Mouse (Mus musculus) ES-CJ7 (cell line): ENCODE data around the gene Cox15.

Experiments
- DNase-seq: peaks from one replicate; pipeline ENCODE4 v3.0.0; 2011; ENCODE audit warnings: low read depth, low spot score

Cox15 gene

DNA sequence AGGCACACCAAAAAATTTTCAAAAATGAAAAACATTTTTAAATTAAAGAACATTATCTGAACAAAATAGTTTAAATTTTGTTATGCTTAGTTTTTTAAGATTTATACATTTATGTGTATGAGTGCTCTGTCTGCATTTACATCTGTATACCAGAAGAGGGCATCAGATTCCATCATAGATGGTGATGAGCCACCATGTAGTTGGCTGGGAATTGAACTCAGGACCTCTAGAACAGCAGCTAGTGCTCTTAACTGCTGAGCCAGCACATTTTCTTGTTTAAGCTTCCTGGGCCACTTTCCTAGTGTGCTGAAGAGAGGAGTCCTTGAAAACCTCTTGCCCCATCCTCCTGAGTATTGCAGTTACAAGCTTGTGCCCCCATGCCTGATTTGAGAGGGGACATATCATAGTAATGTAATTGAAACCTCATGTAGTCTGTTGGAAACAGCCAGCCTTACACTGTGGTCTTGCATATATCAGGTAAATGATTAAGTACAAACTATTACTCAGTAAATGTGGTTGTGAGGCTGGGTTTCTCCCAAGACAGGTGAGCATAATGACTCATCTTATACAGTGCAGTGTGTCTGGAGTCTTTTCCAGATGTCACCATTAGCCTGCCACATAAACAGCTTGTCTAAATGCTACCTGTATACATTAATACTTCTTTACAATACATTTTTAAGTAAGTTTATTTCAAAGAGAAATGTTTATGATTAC, 8.9 kb upstream of the Cox15 start:
- DNase-seq: peak; percentile 26

DNA sequence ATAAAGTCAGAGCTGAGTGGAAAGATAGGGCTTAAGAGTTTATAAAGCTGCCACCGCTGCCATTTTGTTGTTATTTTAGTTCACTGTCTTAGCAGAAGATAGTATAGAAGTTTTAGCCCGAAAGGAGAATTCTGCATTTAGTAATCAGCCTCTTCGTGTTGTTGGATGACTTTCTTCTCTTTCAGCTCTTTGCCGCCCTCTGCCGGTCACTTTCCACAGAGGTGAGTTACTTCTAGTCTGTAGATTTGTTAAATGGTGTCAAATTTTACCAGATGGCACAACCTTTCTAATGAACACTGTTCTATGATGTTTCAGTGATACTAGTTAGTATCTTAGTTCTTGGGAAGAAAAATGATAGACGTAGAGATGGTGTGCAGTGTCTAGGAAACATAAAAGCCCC, 7.7 kb upstream of the Cox15 start:
- peak; percentile 77 for DNase-seq

DNA sequence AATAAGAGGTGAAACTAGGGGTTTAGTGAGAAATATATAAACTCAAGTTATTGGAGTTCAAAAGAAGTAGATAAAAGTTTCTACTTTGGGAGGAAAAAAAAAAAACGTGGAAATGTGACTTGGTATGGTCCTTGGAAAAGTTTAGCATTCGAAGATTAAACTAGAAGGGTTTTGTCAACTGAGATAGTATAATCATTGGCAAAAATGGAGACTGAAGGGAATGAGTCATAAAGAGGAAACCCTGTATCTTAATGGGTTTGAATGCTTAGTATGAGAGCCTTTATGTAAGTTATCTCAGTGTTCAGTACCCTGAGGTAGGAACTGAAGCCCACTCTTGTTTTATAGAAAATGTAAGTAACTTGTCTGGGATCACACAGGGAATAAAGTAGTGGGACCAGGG, 2.1 kb upstream of the Cox15 start:
- no peak for DNase-seq

DNA sequence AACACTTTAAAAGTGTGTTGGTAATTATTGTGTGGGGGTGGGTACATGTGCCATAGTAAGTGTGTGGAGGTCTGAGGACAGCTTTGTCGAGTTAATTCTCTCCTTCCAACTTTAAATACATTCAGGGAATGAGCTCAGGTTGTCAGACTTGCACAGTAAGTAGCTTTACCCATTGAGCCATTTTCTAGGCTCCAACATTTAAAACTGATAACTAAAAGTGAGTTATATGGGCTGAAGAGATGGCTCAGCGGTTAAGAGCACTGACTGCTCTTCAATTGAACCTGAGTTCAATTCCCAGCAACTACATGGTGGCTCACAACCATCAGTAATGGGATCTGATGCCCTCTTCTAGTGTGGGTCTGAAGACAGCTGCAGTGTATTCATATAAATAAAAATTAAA, 1.4 kb upstream of the Cox15 start:
- DNase-seq: no peak

DNA sequence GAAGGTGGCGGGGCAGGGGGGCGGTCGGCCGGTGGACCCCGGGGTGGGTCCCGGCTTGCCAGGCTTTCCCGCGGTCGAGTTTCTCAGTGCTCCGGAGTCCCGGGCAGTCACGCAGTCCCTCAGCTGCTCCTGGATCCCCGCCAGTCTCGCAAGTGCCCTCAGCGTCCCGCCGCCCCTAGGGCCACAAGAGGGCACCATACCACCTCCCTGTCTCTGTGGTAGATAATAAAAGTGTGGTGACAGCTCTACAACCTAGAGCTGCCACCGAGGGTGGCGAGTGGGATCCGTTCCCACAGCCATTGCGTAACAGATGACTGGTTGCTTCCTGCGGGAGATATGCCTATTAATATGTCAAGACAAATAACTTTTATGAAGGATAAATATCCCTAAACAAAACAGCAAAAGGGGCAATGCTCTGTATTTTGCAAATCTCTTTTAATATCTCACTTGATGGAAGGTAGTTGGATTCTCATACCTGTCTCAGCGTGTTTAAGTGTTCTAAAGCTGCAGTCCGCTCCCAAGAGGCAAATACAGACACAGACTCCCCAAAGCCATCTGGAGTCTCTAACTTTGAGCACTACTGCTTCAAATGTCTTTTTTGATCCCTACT, 531 bp upstream of the Cox15 start:
- peak; percentile 88 for DNase-seq

DNA sequence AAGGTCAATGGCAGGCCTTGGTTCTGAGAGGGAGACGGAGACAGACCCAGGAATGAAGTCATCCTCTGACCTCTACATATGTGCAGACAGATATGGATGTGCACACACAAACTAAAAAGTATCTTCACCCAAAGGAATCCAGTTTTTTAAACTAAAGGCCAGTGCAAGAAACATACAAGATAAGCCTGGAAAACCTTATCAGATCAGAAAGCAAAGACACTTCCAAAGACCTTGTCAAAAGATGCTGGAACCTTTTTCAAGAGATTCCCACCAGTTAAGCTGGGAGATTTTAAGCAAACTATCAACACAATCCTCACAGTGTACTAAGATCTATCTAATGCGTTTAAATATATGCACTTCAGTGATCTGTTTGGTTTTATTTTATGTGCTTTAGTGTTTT, 2.8 kb downstream of the Cox15 start:
- no peak for DNase-seq

DNA sequence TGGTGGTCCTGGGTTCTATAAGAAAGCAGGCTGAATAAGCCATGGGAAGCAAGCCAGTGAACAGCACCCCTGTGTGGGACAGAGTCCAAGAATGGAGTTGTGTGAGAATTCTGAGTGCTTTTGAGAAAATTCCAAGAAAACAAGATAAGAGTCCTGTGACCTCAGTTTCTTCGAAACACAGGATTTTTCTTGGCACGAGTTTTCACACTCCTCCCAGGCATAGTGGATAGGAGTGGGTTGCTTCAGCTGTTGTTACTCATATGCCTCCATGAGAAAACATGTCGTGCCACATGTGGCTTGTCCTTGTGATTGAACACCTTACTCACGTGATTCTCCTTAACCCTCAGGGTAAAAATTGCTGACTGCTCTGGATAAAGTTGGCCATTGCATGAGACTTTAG, 4.9 kb downstream of the Cox15 start:
- DNase-seq: no peak

DNA sequence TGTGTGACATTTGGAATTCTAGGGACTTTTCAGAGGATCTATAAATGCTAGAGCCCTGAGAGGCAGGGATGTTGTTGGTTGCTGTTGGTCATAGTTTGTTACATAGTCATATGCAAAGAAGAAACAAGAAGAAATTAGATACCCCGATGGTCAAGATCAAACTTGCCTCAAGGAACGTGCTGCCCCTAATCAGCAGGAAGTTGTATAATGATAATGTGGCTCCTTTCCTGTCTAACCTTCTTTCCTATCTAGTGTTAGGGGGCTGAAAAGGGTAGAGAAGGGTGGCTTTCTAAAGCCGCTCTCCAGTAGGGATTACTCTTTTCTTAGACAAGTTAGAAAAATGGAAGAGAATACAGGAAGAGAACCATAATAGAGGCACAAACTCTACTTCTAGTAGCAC, 7.1 kb downstream of the Cox15 start:
- DNase-seq: no peak

DNA sequence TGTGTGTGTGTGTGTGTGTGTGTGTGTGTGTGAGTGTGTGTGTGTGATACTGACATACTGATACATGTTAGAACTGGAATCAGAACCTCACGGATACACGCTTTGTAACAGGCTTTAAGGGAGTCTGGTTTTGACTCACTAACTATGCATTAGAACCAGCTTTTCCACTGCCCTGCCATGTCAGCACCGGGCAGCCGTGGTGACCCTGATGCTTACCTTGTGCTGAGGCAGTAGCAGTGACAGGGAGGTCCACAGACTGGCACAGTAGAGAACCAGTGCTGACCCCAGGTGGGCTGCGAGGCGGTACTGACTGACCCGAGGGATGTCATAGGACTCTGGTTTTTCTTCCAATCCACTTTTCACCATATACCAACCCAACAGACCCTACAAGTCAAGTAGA, 9.4 kb downstream of the Cox15 start:
- DNase-seq: no peak

DNA sequence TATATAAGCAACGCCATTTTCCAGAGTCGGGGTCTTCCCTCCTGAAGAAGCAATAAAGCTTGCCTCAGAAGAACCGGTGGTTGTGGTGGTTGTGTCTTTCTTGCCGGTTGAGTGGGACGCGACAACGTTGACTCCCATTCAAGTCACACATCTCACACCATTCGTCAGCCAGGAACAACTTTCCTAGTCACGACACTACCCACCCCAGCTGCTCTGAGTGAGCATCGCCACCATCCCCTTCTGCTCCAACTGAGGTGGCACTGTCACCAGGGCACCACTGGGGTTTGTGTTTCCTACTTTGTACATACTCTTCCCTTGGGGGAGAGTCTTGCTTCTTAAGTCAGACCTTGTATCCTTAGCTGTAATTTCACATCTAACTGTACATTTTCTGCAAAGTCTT, 14.4 kb downstream of the Cox15 start:
- DNase-seq: no peak

DNA sequence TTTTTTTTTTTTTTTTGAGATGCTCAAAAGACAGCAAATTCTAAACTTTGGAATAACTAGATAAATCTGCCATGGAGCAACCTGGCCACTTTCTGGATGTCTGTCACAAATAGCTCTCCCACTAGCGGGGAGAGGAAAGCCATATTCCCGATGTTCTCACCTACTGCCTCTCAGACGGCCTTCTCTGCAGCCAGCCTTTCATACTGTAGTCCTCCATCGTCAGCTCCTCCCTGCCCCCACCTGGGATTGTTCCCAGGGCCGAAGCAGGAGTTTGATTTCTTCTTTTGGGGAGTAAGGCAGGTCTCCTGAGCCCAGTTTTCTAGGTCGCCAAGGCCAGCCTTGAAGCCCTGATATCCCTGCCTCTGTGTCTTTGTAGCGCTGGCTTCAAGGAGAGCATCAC, 21.6 kb downstream of the Cox15 start:
- DNase-seq: no peak

DNA sequence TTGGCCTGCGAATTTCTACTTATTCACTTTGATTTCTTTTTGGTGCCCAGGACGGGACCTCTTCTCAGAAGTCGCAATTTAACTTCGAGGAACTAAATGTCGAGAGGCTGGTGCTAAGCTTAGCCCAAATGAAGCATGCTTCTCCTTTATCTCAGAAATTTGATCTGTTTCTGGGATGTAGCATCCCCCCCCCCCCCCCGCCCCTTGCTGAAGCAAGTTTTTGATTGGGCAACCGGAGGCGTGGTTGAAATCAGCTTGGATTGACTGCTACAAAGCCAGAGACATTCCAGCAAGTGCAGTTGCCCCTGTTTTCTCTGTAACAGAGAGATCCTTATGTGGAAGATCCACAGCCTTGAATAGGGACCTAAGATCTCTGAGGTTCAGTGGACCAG, 22.8 kb downstream of the Cox15 start:
- DNase-seq: no peak

DNA sequence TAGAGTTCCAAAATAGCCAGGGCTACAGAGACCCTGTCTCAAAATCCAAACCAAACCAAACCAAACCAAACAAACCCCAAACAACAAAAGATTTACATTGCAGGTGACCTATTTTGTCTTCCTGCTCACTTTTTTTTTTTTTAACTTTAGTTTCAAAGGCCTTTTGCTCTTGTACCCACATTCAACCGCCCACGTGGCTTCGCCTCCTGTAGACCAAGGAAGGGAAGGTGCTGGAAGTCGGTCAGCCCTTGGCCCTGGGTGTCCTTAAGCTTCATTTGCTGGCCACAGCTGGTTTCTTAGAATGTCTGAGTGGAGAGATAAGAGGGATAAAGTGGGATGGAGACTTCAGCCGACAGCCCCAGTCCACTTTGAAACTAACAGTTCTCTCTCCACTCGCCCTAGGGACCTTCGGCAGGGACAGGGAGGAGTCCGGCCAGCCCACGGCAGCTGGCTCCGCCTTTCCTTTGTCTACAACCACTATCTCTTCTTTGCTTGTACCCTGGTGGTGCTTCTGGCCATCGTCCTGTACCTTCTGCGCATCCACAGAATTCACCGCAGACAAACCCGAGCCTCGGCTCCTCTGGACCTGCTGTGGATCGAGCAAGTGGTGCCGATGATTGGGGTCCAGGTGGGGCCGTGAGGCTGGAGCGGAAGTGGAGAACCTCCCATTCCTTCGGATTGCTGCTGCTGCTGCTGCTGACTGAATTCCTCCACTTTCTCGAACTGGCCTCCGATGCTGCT, 23.3 kb downstream of the Cox15 start:
- DNase-seq: peak; percentile 28

DNA sequence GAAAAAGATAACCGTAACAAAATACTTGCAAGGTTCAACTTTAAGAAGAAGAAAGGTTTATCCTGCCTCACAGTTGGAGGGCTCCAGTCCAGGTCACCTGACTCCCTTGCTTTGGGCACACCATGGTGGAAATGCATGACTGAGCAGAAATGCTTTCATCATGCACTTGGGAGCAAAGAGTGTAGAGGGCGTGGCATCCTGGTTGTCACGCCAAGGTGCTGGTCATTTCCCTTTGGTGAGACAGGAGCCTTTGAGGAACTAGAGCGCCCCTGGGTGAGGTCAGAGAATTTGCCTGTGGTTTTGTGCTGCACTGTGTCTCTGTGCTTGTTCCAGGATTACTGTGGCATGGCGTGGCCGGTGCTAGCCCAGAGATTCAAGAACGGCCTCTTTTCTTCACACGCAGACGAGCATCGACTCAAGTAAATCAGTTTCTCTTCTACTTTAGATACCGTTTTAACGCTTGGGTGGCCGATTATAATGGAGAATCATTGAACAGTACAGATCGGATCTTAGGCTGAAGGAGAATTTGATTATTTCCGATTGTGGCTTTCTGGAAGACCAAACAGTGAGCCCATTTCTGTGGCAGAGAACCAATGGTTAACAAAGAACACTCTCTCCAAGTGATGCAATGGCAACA, 26.2 kb downstream of the Cox15 start:
- no peak for DNase-seq

DNA sequence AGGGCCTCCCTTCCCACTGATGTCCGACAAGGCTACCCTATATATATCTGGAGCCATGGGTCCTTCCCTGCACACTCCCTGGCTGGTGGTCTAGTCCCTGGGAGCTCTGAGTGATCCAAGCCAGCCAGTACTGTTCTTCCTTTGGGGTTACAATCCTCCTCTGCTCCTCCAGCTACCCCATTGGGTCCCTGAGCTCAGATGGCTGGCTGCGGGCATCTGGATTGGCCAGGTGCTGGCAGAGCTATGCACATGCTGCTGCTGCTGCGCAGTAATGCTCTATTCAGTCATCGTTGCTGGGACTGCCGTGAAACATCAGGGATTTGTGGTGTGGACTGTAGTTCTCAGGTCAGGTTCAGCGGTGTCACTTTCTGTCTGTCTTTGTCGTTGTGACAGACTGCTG, 28.0 kb downstream of the Cox15 start:
- DNase-seq: no peak

DNA sequence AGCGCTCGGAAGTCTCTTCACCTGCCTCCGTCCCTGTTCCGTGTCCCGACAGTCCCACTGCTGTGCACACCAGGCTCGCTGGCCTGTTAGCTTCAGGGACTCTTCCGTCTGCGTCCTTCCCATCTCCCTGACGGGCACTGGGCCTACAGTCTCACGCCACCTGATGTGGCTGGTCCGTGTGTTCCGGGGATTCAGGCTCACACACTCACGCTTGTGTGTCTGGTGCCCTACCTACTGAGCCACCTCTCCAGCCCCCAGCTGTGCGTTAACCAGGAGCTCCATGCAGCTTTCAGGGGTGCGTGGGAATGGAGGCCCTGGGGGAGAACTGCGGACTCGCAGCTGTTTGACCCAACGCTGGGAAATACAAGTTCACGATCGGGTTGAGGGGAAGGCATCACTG, 28.6 kb downstream of the Cox15 start:
- no peak for DNase-seq

DNA sequence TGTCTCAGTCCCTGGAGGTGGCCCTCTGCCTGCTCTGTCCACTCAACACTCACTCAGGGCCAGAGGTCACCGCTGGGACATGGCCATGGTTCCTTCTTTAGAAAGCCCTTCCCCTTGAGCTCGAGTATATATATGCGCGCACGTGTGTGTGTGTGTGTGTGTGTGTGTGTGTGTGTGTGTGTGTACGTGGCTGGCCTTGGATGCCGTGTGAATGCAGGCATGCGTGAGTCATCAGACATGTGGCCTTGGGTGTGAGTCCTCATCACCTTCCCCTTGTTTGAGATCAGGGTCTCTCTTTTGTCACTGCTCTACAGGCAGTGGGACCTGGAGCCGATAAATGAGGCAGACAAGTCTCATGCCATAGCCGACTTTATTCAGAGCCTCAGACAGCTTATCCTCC, 29.3 kb downstream of the Cox15 start:
- no peak for DNase-seq

DNA sequence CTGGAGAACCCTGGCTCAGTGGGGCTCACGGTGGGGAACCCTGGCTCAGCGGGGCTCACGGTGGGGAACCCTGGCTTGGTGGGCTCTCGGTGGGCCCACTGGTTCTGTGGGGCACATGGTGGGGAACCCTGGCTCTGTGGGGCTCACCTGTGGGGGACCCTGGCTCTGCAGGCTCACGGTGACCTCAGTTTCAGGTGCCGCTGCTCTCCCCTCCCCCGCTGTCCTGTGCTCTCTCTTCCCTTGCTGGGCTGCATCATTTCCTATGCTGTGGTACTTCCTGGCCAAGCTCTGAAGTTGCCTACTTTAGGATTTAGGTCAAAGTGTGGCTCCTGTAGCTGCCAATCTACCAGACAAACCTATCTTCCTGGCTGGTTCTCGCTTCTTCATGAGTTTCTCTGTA, 29.9 kb downstream of the Cox15 start:
- no peak for DNase-seq

DNA sequence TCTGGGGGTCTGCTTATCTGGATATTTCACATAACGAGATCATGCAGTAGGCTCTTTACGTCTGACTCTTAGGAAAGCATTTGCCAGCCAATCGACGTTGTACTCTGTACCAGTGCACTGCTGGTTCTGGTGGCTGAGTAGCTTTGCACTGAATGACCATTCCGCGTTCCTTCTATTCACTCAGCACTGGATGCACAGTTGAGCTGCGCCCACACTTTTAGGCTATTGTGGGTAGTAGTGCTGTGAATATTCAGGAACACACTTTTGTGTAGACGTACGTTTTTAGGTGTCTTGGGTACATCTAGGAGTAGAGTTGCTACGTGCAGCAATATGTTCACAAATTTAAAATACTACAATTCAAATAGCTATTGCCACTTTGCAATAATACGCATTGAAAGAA, 32.7 kb downstream of the Cox15 start:
- no peak for DNase-seq

DNA sequence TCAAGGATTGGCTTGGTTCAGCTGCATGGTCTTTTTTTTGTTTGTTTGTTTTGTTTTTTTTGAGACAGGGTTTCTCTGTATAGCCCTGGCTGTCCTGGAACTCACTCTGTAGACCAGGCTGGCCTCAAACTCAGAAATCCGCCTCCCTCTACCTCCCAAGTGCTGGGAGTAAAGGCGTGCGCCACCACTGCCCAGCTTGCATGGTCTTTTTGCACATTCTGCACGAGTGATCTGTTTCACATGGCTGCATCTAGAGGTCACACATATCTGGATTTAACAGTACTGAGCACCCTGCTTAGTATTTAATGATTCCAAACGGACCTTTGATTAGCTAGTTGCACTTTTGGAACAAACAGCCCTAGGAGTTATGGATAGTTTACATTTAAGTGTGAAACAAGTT, 40.8 kb downstream of the Cox15 start:
- no peak for DNase-seq

DNA sequence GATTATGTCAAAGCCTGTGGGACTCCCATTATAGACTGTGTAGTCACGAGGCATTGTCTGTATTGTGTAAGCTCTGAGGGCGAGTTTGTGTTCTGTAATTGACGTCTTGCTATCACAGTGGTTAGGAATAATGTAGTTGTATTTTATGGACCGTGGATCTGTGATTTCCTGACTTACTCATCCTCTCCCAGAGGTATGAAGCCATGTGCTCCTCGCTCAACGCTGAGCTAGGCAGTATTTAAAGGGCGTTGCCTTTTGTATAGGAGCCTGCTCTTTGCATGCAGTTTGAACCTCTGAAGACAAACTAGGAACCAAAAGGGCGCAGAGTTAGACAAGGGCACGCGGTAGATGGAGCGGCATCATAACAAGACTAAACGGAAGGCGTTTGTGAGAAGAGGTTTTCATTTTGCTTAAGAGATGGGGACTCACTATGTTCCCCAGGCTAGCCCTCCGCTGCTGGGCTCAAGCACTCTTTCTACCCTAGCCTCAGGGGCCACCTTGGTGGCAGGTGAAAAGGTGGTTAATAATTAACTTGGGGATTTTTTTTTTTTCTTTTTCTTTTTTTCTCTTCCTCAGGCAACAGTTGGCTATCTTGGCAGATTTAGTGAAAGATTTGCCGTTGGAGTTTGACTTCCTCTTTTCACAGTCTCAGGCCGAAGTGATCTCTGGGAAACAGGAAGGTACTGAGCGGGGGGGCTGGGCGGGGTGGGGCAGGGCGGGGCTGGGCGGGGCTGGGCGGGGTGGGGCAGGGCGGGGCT, 41.5 kb downstream of the Cox15 start:
- no peak for DNase-seq

DNA sequence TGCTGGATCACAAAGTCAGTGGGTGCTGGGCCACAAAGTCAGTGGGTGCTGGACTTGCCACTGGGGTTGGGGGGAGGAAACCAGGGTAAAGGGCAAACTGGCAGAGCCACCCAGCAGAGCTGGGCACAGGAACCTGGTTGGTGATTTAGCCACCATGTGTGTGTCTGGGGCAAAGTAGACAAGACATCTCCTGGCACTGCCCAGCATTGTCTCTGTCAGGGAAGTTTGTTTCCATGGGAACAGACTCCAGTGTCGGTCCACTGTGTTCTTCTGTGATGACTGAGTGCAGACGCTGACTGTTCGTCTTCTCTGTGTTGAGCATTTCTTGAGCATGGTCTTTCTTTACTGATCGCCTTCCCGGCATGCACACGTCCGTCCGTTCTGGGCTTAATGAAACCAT, 43.5 kb downstream of the Cox15 start:
- no peak for DNase-seq
